Mouse (Mus musculus) cerebellum, adult 2 months (tissue): ENCODE results near the gene Ulk4. TPM values are rescaled to one million over a fixed set of nuclear protein-coding genes. Genes with fewer than 3 reads are reported as not detected.
A peak's percentile ranks its signal among the peaks of the same experiment; 100 is the strongest.

Experiments
- DNase-seq, 2 experiments: peaks; one replicate each; pipeline ENCODE4 v3.0.0; 2021
- H3K27ac ChIP-seq: fragments of 200-500 bp; 2 replicates; pipeline ENCODE4 v1.5.1; 2012; ENCODE audit warnings: low read length, control low read depth, inconsistent platforms; ENCODE audit not compliant: insufficient read depth
- H3K27me3 ChIP-seq: fragments of 200-500 bp; 2 replicates; pipeline ENCODE4 v1.6.1; 2012; ENCODE audit warnings: inconsistent platforms, mild to moderate bottlenecking, low read length, moderate library complexity; ENCODE audit not compliant: control insufficient read depth, insufficient read depth
- H3K4me1 ChIP-seq: fragments of 200-500 bp; 2 replicates; pipeline ENCODE4 v1.6.1; 2011; ENCODE audit warnings: low read length; ENCODE audit not compliant: control insufficient read depth, insufficient read depth
- H3K4me3 ChIP-seq: fragments of 200-500 bp; replicated peaks from 2 replicates; pipeline ENCODE3; 2011; ENCODE audit warnings: mild to moderate bottlenecking, low read depth, low read length, control low read depth; ENCODE audit not compliant: insufficient read depth
- CTCF ChIP-seq: fragments of 200-500 bp; IDR thresholded peaks from 2 replicates; pipeline ENCODE4 v1.5.1; 2011; ENCODE audit warnings: low read depth, mild to moderate bottlenecking, control low read depth, low read length, moderate library complexity, borderline replicate concordance; ENCODE audit not compliant: insufficient read depth
- POLR2A ChIP-seq: fragments of 200-500 bp; IDR thresholded peaks from 2 replicates; pipeline ENCODE4 v1.6.1; 2011; ENCODE audit warnings: low read length, control low read depth, borderline replicate concordance; ENCODE audit not compliant: insufficient read depth
- WGBS: fragments of 180-500 bp; shearing (Covaris S2); methylation state at CpG from one replicate; pipeline ENCODE4 v1.1.7; 2018; 5-methylcytosine and 5-hydroxymethylcytosine counted together
- polyA plus RNA-seq: library from polyadenylated mRNA; depleted of rRNA; stranded (reverse); fragments of >200 nt; gene quantifications from 2 replicates; pipeline ENCODE4 v1.2.3, GENCODE M21; 2012

The Ulk4 gene
- polyA plus RNA-seq, 1 experiment, result 2.1 TPM

- 39% methylated on average over 4 of the region's 4 CpGs for WGBS
- peak; percentile 48 to 60 for DNase-seq
- Histone ChIP-seq H3K27me3 (no peaks in the 10 kb centered on the region), H3K4me1 (peaks cover 11% of the 10 kb centered on the region), H3K4me3 (no peak overlapping the region), H3K27ac (no peak overlapping the region)
- TF ChIP-seq CTCF, result no peak
- no peak for TF ChIP-seq POLR2A
Observed at GRCm38 (mm10) chr9:121043021-121043420, 234.0 kb downstream of the Ulk4 start.

- 78% methylated on average over 4 of the region's 4 CpGs for WGBS
- no peak for DNase-seq
- TF ChIP-seq CTCF (no peak), POLR2A (no peak)
- Histone ChIP-seq H3K27me3 (no peaks in the 10 kb centered on the region), H3K4me3 (no peak overlapping the region), H3K27ac (no peak overlapping the region), H3K4me1 (peaks cover 8% of the 10 kb centered on the region)
Observed at GRCm38 (mm10) chr9:121038396-121038795, 238.6 kb downstream of the Ulk4 start.

- TF ChIP-seq CTCF (no peak), POLR2A (no peak)
- H3K27ac ChIP-seq, result no peak overlapping the region
- DNase-seq, result no peak
- WGBS, result 86% methylated on average over 5 of the region's 5 CpGs
- H3K27me3 ChIP-seq, result no peaks in the 10 kb centered on the region
- peaks cover 6% of the 10 kb centered on the region for H3K4me1 ChIP-seq
- H3K4me3 ChIP-seq, result no peak overlapping the region
Observed at GRCm38 (mm10) chr9:121037975-121038374, 239.0 kb downstream of the Ulk4 start.

GRCm38 (mm10) chr9:121035296-121035695 lies 241.7 kb downstream of the Ulk4 start:
- no peak for TF ChIP-seq POLR2A
- TF ChIP-seq CTCF, result no peak
- Histone ChIP-seq H3K27me3 (no peaks in the 10 kb centered on the region), H3K4me3 (no peak overlapping the region), H3K27ac (no peak overlapping the region), H3K4me1 (no peaks in the 10 kb centered on the region)
- WGBS, result 91% methylated on average over 6 of the region's 6 CpGs
- no peak for DNase-seq

- TF ChIP-seq POLR2A, result no peak
- no peak for TF ChIP-seq CTCF
- Histone ChIP-seq H3K27me3 (no peaks in the 10 kb centered on the region), H3K27ac (no peak overlapping the region), H3K4me1 (no peaks in the 10 kb centered on the region), H3K4me3 (no peak overlapping the region)
- WGBS, result 85% methylated on average over 4 of the region's 4 CpGs
- no peak for DNase-seq
Observed at GRCm38 (mm10) chr9:121033596-121033995, 243.4 kb downstream of the Ulk4 start.

- TF ChIP-seq POLR2A, result no peak
- TF ChIP-seq CTCF, result no peak
- Histone ChIP-seq H3K27ac (no peak overlapping the region), H3K27me3 (no peaks in the 10 kb centered on the region), H3K4me1 (no peaks in the 10 kb centered on the region), H3K4me3 (no peak overlapping the region)
- 81% methylated on average over 10 of the region's 10 CpGs for WGBS
- DNase-seq, result no peak
Observed at GRCm38 (mm10) chr9:121032322-121032964, 244.6 kb downstream of the Ulk4 start.

- Histone ChIP-seq H3K27ac (no peak overlapping the region), H3K4me3 (no peak overlapping the region), H3K4me1 (no peaks in the 10 kb centered on the region), H3K27me3 (no peaks in the 10 kb centered on the region)
- 75% methylated on average over 10 of the region's 10 CpGs for WGBS
- TF ChIP-seq CTCF (no peak), POLR2A (no peak)
- no peak for DNase-seq
Observed at GRCm38 (mm10) chr9:121030949-121031348, 246.0 kb downstream of the Ulk4 start.

GRCm38 (mm10) chr9:121029786-121030185 lies 247.2 kb downstream of the Ulk4 start:
- no peaks in the 10 kb centered on the region for H3K4me1 ChIP-seq
- WGBS, result 54% methylated on average over 9 of the region's 9 CpGs
- TF ChIP-seq POLR2A (no peak), CTCF (no peak)
- H3K27ac ChIP-seq, result no peak overlapping the region
- H3K27me3 ChIP-seq, result no peaks in the 10 kb centered on the region
- DNase-seq, result no peak
- no peak overlapping the region for H3K4me3 ChIP-seq
